Mouse (Mus musculus) embryo, embryonic 11.5 days (tissue): ENCODE data around the gene Wfdc6b.
"Not testable (repeated sequence)": the region's sequence is repeated elsewhere in the genome, so short reads cannot be mapped to it uniquely, and the experiment has no call there.

ENCODE experiments used
- DNase-seq: peaks from one replicate; pipeline ENCODE4 v3.0.0-alpha.2; 2012; ENCODE audit warnings: low read depth, low spot score

Gene Wfdc6b

GRCm38 (mm10) chr2:164613471-164613870 is at the start of gene Wfdc6b, which contains the start of gene Wfdc8:
Gene Wfdc6b (plus strand): TSS chr2:164613522.
Gene Wfdc8 (minus strand): TSS chr2:164613626.
- DNase-seq = not testable (repeated sequence)

DNA sequence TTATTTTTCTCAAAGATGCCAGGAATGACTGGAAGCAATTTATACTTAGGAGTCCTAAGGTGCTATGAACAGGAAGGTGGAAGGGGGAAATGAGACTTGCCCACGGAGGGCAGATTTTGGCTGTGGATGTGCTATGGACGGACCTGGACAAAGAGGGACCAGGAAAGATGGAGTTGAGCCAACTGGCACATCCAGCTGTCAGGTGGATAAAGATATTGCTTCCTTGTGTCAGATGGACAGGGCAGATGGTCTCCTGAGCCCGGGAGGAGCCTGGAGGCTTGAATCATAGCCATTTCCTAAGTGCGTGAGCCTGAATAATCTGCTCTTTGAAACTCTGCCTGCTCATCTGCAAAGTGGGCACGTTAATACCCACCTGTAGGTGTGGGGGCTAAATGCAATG is 49.0 kb upstream of the Wfdc6b start:
- no peak for DNase-seq

- DNase-seq = no peak
Observed at GRCm38 (mm10) chr2:164566997-164567396, 46.3 kb upstream of the Wfdc6b start.

DNA sequence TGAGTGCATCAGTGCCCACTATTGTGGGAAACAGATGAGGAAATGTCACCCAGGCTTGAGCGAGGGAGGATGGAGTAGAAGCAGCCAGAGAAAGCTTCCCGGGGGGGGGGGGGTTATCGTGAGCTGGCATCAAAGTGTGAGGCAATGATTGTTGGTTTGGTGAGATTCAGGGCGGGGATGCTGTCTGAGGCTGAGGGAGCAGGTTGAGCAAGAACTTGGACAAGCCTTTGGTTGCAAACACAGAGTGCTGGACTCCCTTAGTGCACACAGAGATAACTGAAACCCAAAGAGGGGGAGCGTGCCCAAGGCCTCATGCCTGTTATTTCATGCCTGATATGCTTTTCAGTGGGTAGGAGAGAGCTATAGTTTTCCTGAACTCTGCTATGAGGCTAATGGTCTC is 45.9 kb upstream of the Wfdc6b start:
- DNase-seq = no peak

DNA sequence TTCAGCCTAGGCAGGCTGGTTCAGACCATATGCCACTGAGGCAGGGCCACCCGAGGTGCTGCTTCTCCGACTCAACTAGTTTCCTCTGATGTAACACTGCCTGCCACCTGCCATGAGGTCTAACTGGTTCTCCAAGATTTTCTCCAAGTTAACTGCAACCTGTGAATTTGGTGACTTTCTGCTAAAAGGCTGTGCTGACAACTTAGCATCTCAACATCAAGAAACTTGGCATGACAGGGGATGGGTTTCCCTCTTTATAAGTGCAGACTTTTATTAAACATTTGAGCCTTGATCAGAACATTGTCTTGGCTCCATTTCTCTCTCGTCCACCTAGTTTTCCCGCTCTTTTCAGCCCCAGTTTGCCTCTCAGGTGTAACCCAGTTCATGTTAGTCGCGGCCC is 40.0 kb upstream of the Wfdc6b start, which contains the start of gene Spint3:
Gene Spint3 (minus strand): TSS at position 101 of the 400 bp plus-strand sequence.
- not testable (repeated sequence) for DNase-seq

DNA sequence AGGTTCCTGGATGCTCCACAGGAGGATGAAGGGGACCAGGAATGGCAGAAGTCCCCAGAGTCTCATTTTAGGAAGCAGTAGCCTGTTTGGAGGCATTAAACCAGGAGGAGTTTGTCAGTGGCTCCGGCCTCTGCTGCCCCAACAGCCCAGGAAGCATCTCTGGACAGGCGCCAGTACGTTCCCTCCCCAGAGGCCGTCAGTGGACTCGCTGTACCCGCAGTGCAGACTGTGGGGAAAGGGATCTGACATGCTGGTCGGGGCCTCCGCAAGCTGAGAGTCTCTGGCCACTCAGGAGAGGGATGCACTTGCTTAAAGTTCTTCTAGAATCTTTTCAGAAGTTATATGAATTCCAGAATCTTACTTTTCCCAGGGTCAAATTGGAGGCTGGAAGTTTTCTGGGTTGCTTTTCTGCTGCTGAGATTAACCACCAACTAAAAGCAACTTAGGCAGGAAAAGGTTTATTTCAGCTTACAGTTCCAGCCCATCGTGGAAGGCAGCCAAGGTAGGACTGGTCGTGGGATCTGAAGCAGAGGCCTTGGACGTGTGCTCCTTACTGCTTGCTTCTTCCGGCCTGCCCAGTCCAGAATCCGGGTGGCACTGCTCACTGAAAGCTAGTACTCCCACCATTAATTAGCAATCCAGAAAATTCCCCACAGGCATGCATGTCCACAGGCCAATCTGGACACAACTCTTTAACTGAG is 28.1 kb upstream of the Wfdc6b start, which contains the start of gene Wfdc6a:
Gene Wfdc6a (minus strand): TSS at position 423 of the 701 bp plus-strand sequence.
- DNase-seq = not testable (repeated sequence)

GRCm38 (mm10) chr2:164592014-164592413 is 21.3 kb upstream of the Wfdc6b start:
- peak; percentile 56 for DNase-seq

- no peak for DNase-seq
Observed at GRCm38 (mm10) chr2:164593494-164593893, 19.8 kb upstream of the Wfdc6b start, which contains the start of gene Eppin. Gene Eppin (minus strand): TSS chr2:164593594.

- DNase-seq = no peak
Observed at GRCm38 (mm10) chr2:164600179-164600578, 13.1 kb upstream of the Wfdc6b start.

DNA sequence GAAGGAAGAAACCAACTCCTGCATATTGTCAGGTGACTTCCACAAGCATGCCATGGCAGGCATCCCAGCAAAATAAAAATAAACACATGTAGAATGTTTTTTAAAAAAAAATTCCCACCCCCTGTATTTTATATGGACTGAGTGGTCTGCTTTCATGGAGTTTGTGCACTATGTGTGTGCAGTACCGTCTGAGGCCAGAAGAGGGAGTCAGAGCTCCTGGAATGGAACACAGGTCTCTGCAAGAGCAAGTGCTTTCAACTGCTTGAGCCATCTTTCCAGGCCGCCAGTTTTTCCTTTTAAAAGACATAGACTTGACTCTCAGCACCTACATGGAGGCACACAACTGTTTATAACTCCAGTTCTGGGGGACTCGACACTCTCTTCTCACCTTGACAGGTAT is 9.8 kb upstream of the Wfdc6b start:
- DNase-seq = no peak

- DNase-seq = no peak
Observed at GRCm38 (mm10) chr2:164604411-164604810, 8.9 kb upstream of the Wfdc6b start.

DNA sequence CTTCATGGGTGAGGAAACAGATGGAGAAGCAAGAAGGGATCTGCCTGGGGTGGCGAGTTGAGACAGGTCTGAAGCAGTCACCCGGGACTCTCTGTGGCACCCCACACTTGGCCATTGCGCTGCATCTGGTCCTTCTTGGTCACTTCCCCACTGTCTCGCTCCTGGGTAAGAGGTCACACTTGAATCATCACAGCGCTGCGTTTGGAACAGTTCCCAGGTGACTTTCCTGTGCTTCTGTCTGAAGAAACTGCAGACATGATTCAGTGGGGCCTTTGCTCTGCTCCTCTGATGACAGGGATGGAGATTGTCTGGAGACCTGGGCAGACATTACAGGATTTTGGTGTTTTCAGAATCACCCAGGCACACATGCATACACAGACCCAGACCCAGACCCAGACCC is 4.5 kb upstream of the Wfdc6b start:
- DNase-seq = no peak

GRCm38 (mm10) chr2:164615386-164615785 is 2.1 kb downstream of the Wfdc6b start:
- no peak for DNase-seq

- DNase-seq = no peak
Observed at GRCm38 (mm10) chr2:164619050-164619449, 5.7 kb downstream of the Wfdc6b start.

DNA sequence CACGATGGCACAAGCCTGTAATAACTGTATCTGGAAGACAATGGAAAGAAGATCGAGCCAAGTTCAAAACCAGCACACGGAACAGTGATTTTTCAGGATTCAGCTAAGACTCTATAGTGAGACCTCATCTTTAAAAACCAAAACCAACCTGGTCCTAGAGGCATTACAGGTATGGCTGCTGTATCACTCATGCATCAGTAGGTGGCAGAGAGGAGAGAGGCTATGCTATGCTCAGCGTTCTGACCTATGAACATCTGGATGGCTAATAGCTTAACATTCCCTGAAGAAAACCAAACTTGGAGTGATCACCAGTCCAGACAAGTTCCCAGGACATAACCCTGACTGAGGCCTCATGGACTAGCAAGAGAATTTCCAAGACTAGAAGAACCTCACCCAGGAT is 8.5 kb downstream of the Wfdc6b start:
- no peak for DNase-seq

DNA sequence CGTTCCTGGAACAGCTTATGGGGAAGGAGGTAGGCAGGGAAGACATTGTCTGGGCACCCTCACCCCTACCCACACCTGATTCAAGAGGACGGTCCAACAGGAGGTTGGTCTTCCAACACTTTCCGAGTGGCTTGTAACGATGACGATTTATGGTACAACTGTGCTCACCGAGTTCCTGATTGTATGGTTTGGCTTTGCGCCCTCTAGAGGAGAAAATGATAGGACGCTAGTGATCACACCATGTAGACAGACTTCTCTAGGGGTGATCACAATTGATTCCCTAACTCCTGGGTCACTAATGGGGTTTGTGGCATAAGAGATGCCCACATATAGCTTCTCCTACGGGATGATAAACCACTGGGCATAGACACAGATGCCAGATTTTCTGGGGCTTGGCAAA is 21.9 kb downstream of the Wfdc6b start:
- DNase-seq = no peak

- DNase-seq = no peak
Observed at GRCm38 (mm10) chr2:164638696-164639095, 25.4 kb downstream of the Wfdc6b start, which contains the start of gene Wfdc16. Gene Wfdc16 (minus strand): TSS chr2:164638796.

DNA sequence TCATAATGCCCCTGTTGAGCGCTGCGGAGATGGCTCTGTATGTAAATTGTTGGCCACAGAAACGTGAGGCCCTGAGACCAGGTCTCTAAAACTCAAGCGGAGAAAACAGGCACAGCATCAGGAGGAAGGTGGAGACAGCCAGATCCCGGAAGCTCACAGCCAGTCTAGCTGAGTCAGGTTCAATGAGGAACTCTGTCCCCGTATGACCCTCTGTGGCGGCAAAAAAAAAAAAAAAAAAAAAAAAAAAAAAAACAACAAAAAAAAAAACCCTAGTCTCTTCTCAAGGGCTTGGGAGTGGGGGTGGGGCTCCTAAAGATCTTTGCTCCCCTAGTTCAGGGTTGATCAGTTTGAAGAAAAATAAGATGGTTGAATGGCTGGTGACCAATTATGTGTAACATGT is 27.8 kb downstream of the Wfdc6b start:
- no peak for DNase-seq

- no peak for DNase-seq
Observed at GRCm38 (mm10) chr2:164641881-164642673, 28.8 kb downstream of the Wfdc6b start.

DNA sequence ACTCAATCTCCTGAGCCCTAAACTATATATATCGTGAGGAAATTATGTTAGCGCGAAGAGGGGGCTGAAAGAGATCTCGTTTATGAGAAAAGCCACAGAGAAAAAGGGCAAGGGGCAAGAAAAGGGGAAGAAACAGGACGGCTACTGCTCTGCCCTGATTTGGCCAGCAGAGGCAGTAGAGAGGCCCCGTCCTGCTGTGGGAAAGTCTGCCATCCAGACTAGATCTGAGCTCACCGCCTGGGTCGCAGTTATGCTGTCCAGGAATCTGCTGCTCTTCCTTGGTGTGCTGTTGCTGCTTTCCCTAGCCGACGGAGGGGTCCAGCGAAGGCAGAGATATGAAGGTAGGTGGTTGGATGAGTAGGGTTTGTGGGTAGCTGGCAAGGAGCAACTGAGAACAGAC is 42.5 kb downstream of the Wfdc6b start, which contains the start of gene Wfdc10:
Gene Wfdc10 (plus strand): TSS at position 189 of the 400 bp plus-strand sequence.
- DNase-seq = peak; percentile 30

DNA sequence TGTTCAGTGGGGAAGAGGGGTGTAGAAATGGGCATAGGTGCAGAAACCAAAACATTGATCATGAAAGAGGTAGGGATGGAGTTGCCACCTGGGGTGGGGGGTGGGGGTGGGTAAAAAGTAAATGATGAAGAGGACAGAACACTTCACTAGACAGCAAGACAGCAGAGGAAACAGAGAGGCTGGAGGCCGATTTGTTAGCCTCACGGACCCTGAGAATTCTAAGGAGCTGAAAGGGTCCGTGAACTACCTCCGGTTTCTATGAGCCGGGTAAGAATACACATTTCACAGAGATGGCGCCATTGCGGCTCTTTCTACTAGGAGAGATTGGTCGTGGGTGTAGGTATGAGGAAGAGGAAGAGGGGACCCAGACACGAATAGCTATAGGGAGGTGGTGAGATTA is 43.2 kb downstream of the Wfdc6b start, which contains the start of gene Wfdc9:
Gene Wfdc9 (minus strand): TSS at position 101 of the 400 bp plus-strand sequence.
- DNase-seq = no peak

- no peak for DNase-seq
Observed at GRCm38 (mm10) chr2:164664851-164665250, 51.5 kb downstream of the Wfdc6b start.
